Mouse (Mus musculus) forebrain, embryonic 13.5 days (tissue): ENCODE results near the gene Fzd7. TPM values are rescaled to one million over a fixed set of nuclear protein-coding genes. Genes with fewer than 3 reads are reported as not detected.

Experiments
- ATAC-seq: fragments of 200-750 bp; cut with Nextera tagmentation; 2 replicates; pipeline ENCODE4 v1.8.0; 2017
- H3K27ac ChIP-seq: fragments of 300-500 bp; sonication (generic); 2 replicates; pipeline ENCODE4 v1.5.1; 2015; ENCODE audit warnings: inconsistent platforms, mild to moderate bottlenecking, moderate library complexity
- H3K27me3 ChIP-seq: fragments of 300-500 bp; sonication (generic); 2 replicates; pipeline ENCODE4 v1.6.1; 2015; ENCODE audit warnings: mild to moderate bottlenecking, inconsistent platforms
- H3K36me3 ChIP-seq: fragments of 300-500 bp; sonication (generic); 2 replicates; pipeline ENCODE4 v1.6.1; 2015; ENCODE audit warnings: mild to moderate bottlenecking, inconsistent platforms; ENCODE audit not compliant: poor library complexity, severe bottlenecking
- H3K4me1 ChIP-seq: fragments of 300-500 bp; sonication (generic); 2 replicates; pipeline ENCODE4 v1.6.1; 2015; ENCODE audit warnings: inconsistent platforms
- H3K4me2 ChIP-seq: fragments of 300-500 bp; sonication (generic); 2 replicates; pipeline ENCODE4 v1.6.1; 2015; ENCODE audit warnings: inconsistent platforms, mild to moderate bottlenecking, moderate library complexity
- H3K4me3 ChIP-seq: fragments of 300-500 bp; sonication (generic); 2 replicates; pipeline ENCODE4 v1.5.1; 2015; ENCODE audit warnings: mild to moderate bottlenecking, inconsistent platforms
- H3K9ac ChIP-seq: fragments of 300-500 bp; sonication (generic); 2 replicates; pipeline ENCODE4 v1.6.1; 2015; ENCODE audit warnings: mild to moderate bottlenecking, inconsistent platforms
- H3K9me3 ChIP-seq: fragments of 300-500 bp; sonication (generic); replicated peaks from 2 replicates; pipeline ENCODE4 v1.6.1; 2016; ENCODE audit warnings: inconsistent platforms
- WGBS: fragments of 180-500 bp; shearing (Covaris S2); methylation state at CpG from one replicate; pipeline ENCODE4 v1.1.7; 2015; 5-methylcytosine and 5-hydroxymethylcytosine counted together
- polyA plus RNA-seq: library from polyadenylated mRNA; unstranded; fragments of >200 nt; fragmentation: Nextera tagmentation; extraction: Ambion mirVana; gene quantifications from 2 replicates; pipeline ENCODE4 v1.2.1, GENCODE M21; 2015

Fzd7 gene
- polyA plus RNA-seq, 1 experiment from 2014 or later, result 2.8 TPM

DNA sequence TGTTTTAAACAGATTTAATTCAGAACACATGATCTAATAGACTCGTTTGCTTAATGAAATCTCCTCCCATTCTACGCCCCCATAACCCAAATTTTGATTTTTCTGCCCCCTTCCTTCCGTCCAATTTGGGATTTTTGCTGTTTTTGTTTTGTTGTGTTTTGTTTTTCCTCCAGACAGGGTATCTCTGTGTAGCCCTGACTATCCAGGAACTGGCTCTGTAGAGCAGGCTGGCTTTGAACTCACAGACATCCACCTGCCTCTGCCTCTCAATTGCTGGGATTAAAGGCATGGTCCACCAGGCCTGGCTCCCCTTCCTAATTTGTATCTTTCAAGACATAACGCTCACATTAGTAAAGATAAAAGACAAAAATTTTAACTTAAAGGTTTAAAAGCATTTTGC lies 3.6 kb downstream of the Fzd7 start:
- Histone ChIP-seq H3K27ac (no peak overlapping the region), H3K4me3 (peak overlapping the region; percentile 66), H3K9ac (peak overlapping the region; percentile 80; the same call in 1 of the 2 replicates), H3K36me3 (no peaks in the 10 kb centered on the region), H3K4me1 (peaks cover 70% of the 10 kb centered on the region), H3K9me3 (no peaks in the 10 kb centered on the region), H3K4me2 (peak overlapping the region; percentile 99), H3K27me3 (peaks cover 21% of the 10 kb centered on the region)
- no peak for ATAC-seq
- 31% methylated on average over 4 of the region's 4 CpGs for WGBS

GRCm38 (mm10) chr1:59487651-59488051 lies 5.4 kb downstream of the Fzd7 start:
- H3K36me3 ChIP-seq, result no peaks in the 10 kb centered on the region
- peaks cover 58% of the 10 kb centered on the region for H3K4me1 ChIP-seq
- no peak overlapping the region for H3K4me3 ChIP-seq
- no peaks in the 10 kb centered on the region for H3K9me3 ChIP-seq
- 6% methylated on average over 10 of the region's 10 CpGs for WGBS
- H3K27me3 ChIP-seq, result peaks cover 20% of the 10 kb centered on the region
- H3K4me2 ChIP-seq, result peak overlapping the region; percentile 44
- no peak overlapping the region for H3K27ac ChIP-seq
- peak overlapping the region; percentile 53 for H3K9ac ChIP-seq
- no peak for ATAC-seq

GRCm38 (mm10) chr1:59488481-59488880 lies 6.3 kb downstream of the Fzd7 start:
- Histone ChIP-seq H3K4me2 (no peak overlapping the region), H3K9me3 (no peaks in the 10 kb centered on the region), H3K36me3 (no peaks in the 10 kb centered on the region), H3K27me3 (peaks cover 12% of the 10 kb centered on the region), H3K27ac (no peak overlapping the region), H3K9ac (no peak overlapping the region), H3K4me1 (peaks cover 50% of the 10 kb centered on the region), H3K4me3 (no peak overlapping the region)
- no peak for ATAC-seq
- 43% methylated on average over 4 of the region's 4 CpGs for WGBS

DNA sequence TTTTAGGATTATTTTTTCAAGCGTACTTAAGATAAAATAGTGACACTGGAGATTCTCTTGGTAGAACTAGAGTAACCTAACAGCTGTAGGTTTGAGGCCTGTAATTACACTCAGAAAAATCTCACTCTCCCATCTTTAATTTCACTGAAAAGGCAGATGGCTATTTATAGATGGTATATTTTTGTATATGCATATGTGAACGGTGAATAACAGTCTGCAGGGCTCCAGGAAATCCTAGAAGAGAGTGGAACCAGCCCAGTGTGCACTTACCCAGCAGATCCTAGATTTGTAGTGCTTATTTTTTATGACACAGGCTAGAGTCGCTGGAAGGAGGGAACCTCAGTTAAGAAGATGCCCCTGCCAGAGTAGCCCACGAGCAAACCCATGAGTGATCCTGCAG lies 6.8 kb downstream of the Fzd7 start:
- Histone ChIP-seq H3K4me2 (no peak overlapping the region), H3K9me3 (no peaks in the 10 kb centered on the region), H3K27ac (no peak overlapping the region), H3K9ac (no peak overlapping the region), H3K27me3 (peaks cover 14% of the 10 kb centered on the region; the same call in 1 of the 2 replicates), H3K4me3 (no peak overlapping the region), H3K4me1 (peaks cover 44% of the 10 kb centered on the region), H3K36me3 (no peaks in the 10 kb centered on the region)
- WGBS, result 69% methylated on average over 4 of the region's 4 CpGs
- ATAC-seq, result no peak

DNA sequence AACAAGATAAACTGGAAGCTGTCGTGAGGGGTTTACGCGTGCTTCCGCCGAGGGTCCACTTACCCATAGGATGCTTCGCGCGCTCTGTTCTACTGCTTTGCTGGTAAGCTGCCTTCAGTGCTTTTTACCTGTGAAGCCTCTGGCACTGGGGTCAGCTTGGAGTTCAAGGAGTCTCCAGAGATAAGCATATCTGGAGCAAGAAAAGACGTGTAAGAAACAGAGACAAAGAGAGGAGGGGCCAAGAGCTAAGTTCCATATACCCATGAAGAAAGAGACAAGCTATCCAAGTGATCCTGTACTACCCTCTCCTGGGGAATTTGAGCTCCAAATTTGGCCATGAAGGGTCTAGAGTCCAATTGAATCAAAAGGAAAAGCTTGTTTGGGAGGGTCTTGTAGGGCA lies 9.3 kb downstream of the Fzd7 start:
- no peak overlapping the region for H3K27ac ChIP-seq
- H3K36me3 ChIP-seq, result no peaks in the 10 kb centered on the region
- peaks cover 20% of the 10 kb centered on the region for H3K4me1 ChIP-seq
- no peaks in the 10 kb centered on the region for H3K9me3 ChIP-seq
- 0 out of 2 replicates have a peak, but pooled peaks cover 5% of the 10 kb centered on the region for H3K27me3 ChIP-seq
- WGBS, result 87% methylated on average over 9 of the region's 9 CpGs
- no peak overlapping the region for H3K4me2 ChIP-seq
- H3K9ac ChIP-seq, result no peak overlapping the region
- H3K4me3 ChIP-seq, result no peak overlapping the region
- ATAC-seq, result no peak

- H3K9me3 ChIP-seq, result no peaks in the 10 kb centered on the region
- 0 out of 2 replicates have a peak, but pooled peaks cover 5% of the 10 kb centered on the region for H3K27me3 ChIP-seq
- no peak overlapping the region for H3K4me3 ChIP-seq
- H3K4me2 ChIP-seq, result no peak overlapping the region
- H3K36me3 ChIP-seq, result no peaks in the 10 kb centered on the region
- peaks cover 13% of the 10 kb centered on the region for H3K4me1 ChIP-seq
- no peak overlapping the region for H3K9ac ChIP-seq
- no peak overlapping the region for H3K27ac ChIP-seq
- ATAC-seq, result no peak
- WGBS, result 59% methylated on average over 4 of the region's 4 CpGs
These were observed 10.2 kb downstream of the Fzd7 start for GRCm38 (mm10) chr1:59492432-59492831.

DNA sequence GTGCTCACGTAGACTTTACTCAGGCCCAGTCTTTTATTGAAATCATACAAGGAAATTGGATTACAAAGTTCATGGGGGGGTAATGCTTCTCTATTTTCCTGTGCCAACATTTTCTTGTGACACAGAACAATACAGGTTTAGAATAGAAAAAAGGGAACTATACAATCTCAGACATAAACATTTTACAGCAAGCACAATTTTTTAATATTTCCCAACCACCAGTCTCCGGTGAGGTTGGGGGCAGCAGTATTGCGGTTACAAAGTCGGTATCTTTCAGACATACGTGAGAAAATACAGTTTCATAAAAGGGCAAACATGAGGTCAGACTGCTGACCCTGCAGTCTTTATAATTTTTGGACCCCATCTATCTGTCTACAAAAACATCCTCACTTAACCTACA lies 13.7 kb downstream of the Fzd7 start:
- Histone ChIP-seq H3K27ac (no peak overlapping the region), H3K27me3 (0 out of 2 replicates have a peak, but pooled peaks cover 5% of the 10 kb centered on the region), H3K9ac (no peak overlapping the region), H3K9me3 (no peaks in the 10 kb centered on the region), H3K36me3 (no peaks in the 10 kb centered on the region), H3K4me1 (no peaks in the 10 kb centered on the region), H3K4me3 (no peak overlapping the region), H3K4me2 (no peak overlapping the region)
- ATAC-seq, result no peak
- 93% methylated on average over 5 of the region's 5 CpGs for WGBS

GRCm38 (mm10) chr1:59497741-59498613 lies 15.8 kb downstream of the Fzd7 start:
- H3K4me1 ChIP-seq, result no peaks in the 10 kb centered on the region
- no peak for ATAC-seq
- H3K9ac ChIP-seq, result no peak overlapping the region
- H3K4me2 ChIP-seq, result no peak overlapping the region
- 0 out of 2 replicates have a peak, but pooled peaks cover 5% of the 10 kb centered on the region for H3K27me3 ChIP-seq
- H3K36me3 ChIP-seq, result no peaks in the 10 kb centered on the region
- no peak overlapping the region for H3K27ac ChIP-seq
- no peak overlapping the region for H3K4me3 ChIP-seq
- H3K9me3 ChIP-seq, result no peaks in the 10 kb centered on the region
- WGBS, result 69% methylated on average over 6 of the region's 6 CpGs

DNA sequence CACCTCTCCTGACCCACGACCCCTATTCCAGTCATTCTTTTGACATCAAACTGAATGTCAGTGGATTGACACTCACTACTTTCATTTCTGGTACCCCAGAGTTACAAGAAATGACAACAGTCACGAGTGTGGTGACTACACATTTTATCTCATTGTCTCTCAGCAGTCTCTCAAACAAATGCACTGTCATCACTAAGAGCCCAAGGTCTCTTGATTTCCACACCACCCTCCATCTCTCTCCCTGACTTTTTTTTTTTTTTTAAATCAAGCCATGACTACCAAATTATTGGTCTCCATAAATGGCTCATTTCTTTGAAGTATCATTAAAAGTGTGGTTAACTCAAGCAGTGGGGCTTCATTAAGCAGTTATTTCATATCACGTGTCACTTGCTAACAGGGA lies 17.1 kb downstream of the Fzd7 start:
- Histone ChIP-seq H3K9me3 (no peaks in the 10 kb centered on the region), H3K27me3 (no peaks in the 10 kb centered on the region), H3K4me3 (no peak overlapping the region), H3K9ac (no peak overlapping the region), H3K4me2 (no peak overlapping the region), H3K4me1 (no peaks in the 10 kb centered on the region), H3K36me3 (no peaks in the 10 kb centered on the region), H3K27ac (no peak overlapping the region)
- WGBS, result 79% methylated on average over 3 of the region's 3 CpGs
- no peak for ATAC-seq

- no peak for ATAC-seq
- H3K9me3 ChIP-seq, result no peaks in the 10 kb centered on the region
- 80% methylated on average over 2 of the region's 2 CpGs for WGBS
- H3K27ac ChIP-seq, result no peak overlapping the region
- no peak overlapping the region for H3K4me3 ChIP-seq
- no peak overlapping the region for H3K4me2 ChIP-seq
- no peaks in the 10 kb centered on the region for H3K36me3 ChIP-seq
- no peaks in the 10 kb centered on the region for H3K4me1 ChIP-seq
- H3K9ac ChIP-seq, result no peak overlapping the region
- no peaks in the 10 kb centered on the region for H3K27me3 ChIP-seq
These were observed 20.1 kb downstream of the Fzd7 start for GRCm38 (mm10) chr1:59502355-59502754.

- ATAC-seq, result no peak
- 60% methylated on average over 7 of the region's 7 CpGs for WGBS
These were observed 21.6 kb downstream of the Fzd7 start for GRCm38 (mm10) chr1:59503659-59504301.

DNA sequence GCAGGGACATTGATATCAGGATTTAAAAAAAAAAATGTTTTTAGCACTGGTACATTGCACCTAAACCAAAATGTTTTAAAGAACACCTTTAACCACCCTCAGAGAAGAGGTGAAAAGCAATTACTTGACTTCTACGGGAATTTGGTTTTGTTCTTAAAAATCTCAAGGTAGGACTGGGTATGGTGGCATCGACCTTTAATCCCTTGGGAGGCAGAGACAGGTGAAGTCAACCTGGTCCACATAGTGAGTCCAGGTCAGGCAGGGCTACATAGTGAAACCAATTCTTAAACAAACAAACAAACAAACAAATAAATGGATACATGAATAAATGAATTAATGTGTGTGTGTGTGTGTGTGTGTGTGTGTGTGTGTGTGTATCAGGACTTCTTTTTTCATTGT lies 22.1 kb downstream of the Fzd7 start:
- no peak for ATAC-seq
- H3K36me3 ChIP-seq, result no peaks in the 10 kb centered on the region
- H3K27me3 ChIP-seq, result 0 out of 2 replicates have a peak, but pooled peaks cover 9% of the 10 kb centered on the region
- no peak overlapping the region for H3K4me3 ChIP-seq
- no peaks in the 10 kb centered on the region for H3K9me3 ChIP-seq
- WGBS, result 86% methylated on average over 2 of the region's 2 CpGs
- H3K9ac ChIP-seq, result no peak overlapping the region
- no peak overlapping the region for H3K4me2 ChIP-seq
- H3K4me1 ChIP-seq, result 0 out of 2 replicates have a peak, but pooled peaks cover 6% of the 10 kb centered on the region
- H3K27ac ChIP-seq, result no peak overlapping the region

More at GRCm38 (mm10) chr1:59503659-59504301, 21.6 kb downstream of the Fzd7 start:
- Histone ChIP-seq H3K27me3 (0 out of 2 replicates have a peak, but pooled peaks cover 5% of the 10 kb centered on the region), H3K4me1 (0 out of 2 replicates have a peak, but pooled peaks cover 5% of the 10 kb centered on the region), H3K9me3 (no peaks in the 10 kb centered on the region), H3K4me3 (no peak overlapping the region), H3K36me3 (no peaks in the 10 kb centered on the region), H3K9ac (no peak overlapping the region), H3K27ac (no peak overlapping the region), H3K4me2 (no peak overlapping the region)
